Mouse (Mus musculus): ENCODE data around the gene Iscu.
"Not testable (repeated sequence)": the region's sequence is repeated elsewhere in the genome, so short reads cannot be mapped to it uniquely, and the experiment has no call there.

The Iscu gene

GRCm38 (mm10) chr5:113788645-113789044 is 16.1 kb downstream of the Iscu start:
- no peak for DNase-seq (ENCODE audit: low read depth)

- no peak for DNase-seq (ENCODE audit: low read depth)
Observed at GRCm38 (mm10) chr5:113789075-113789788, 16.7 kb downstream of the Iscu start.

DNA sequence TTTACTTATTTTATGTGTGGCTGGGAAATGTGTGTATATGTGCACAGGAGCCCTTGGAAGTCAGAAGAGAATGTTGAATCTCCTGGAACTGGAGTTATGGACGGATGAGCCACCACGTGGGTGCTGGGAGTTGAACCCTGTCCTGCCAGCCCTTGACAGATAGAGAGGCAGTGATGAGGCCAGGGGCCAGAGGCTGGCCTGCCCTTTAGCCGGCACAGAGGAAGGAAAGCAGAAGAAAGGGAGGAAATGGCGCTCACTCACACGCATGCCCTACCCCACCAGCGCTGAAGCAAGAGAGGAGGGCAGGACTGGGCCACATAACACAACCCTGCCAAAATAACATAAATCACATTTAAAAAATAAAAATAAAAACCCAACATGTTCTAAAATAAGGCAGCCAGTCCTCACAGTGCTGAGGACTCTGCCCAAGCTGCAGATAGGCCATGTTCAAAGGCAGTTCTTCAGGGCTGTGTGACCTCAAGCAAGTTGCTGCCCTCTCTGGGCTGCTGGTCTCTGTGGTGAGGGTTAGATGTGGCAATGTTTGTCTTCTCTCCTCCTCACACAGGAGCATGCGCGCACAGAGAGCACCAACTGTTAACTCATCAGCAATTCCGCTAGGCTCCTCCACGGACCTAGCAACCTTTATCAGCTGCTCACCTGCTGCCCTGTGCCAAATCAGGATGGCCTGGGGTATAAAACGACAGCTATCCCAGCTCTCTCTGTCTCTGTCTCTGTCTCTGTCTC is 18.1 kb downstream of the Iscu start:
- no peak for DNase-seq (ENCODE audit: low read depth)

- DNase-seq (ENCODE audit: low read depth), result no peak
Observed at GRCm38 (mm10) chr5:113791197-113792095, 18.9 kb downstream of the Iscu start.

DNA sequence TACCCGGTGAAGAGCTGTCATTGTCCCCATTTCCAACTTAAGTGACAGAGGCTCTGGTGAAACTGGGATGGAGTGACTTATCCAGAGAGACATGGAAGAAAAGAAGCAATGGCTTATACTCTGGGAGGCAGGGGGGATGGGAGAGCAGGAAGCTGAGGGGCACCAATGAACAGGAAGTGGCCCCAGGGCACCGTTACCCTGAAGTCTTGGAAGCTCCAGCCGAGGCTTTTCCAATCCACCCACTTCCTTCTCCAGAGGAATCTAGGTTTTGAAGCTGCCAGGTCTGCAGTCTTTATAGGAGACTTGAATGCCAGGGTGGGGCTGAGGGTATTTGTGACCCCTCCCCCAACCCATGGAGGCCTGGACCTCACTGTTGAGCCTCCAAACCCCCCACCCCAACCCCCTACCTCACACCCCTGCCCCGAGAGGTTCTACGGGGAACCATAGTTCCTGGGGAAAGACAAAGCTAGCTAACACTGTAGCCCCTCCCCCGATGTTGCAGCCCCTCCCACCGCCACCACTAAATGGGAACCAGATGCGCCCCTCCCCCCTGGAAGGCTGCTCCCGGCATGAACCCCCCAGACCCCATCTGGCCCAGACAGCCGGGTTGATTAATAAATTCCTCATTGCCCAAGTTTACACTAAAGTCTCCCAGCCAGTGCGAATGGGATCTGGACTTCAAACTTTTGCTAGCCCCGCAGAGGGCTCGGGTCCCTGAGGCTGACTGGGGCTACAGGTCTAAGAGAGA is 24.0 kb downstream of the Iscu start:
- DNase-seq (ENCODE audit: low read depth), result no peak

DNA sequence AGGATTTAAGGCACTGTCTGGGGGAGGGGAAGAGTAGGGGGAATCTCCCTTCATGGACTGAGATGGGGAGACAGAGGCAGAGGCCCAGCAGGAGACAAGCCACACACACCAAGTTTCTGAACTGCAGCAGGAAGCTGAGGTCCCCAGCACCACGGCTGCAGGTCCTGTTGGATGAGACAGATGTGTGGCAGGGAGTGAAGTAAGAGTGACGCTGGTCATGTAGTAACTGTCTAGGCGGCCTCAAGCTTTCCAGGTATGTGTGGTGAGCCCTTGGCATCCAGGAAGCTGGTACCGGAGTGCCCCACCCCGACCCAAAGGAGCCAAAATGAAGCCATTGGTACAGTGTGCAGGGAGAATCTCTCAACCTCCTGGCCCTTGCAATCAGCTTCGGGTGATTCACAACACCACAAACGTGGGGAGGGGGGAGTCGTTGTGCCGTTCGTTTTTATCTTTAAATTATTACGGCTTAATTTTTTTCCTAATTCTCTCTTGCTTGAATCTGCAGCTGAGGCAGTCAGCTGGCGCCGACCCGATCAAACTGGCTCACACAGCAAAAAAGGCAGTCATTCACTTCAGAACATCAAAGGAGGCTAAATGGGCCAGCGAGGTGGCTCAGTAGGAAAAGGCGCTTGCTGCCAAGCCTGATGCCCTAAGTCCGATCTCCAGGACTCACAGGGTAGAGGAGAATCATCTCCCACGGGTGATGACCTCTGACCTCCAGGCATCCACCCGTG is 24.8 kb downstream of the Iscu start:
- no peak for DNase-seq (ENCODE audit: low read depth)

- DNase-seq (ENCODE audit: low read depth), result no peak
Observed at GRCm38 (mm10) chr5:113798525-113798924, 26.0 kb downstream of the Iscu start.

GRCm38 (mm10) chr5:113799691-113800090 is 27.1 kb downstream of the Iscu start:
- DNase-seq (ENCODE audit: low read depth), result no peak

GRCm38 (mm10) chr5:113800280-113800679 is 27.7 kb downstream of the Iscu start, which contains the start of gene Tmem119:
Gene Tmem119, minus strand, starts transcription at chr5:113800516.
- no peak for DNase-seq (ENCODE audit: low read depth)

DNA sequence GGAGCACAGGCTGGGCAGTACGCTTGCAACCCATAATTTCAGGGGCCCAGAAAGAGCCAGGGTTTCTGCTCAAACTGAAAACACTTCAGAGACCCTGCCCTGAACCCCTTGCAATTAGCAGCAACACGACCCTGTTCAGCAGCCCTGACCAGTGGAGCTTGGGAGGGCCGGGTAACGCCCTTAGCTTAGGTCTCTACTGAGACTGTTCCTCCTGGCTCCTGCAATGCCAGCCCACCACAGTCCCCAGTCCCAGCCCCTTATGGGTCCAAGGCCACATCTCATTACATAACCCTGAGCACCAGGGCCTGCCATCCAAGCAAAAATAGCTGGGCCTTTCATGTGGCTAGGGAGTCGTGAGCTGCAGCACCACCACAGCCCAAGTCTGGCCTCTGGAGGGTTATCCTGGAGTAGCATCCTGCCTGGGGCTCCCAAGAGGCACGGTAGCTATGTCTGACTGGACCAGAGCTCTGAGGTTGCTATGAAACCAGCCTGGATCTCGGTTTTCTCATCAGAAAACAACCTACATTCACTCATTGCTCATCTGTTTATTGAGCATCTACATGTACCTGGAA is 31.9 kb downstream of the Iscu start:
- no peak for DNase-seq (ENCODE audit: low read depth)

DNA sequence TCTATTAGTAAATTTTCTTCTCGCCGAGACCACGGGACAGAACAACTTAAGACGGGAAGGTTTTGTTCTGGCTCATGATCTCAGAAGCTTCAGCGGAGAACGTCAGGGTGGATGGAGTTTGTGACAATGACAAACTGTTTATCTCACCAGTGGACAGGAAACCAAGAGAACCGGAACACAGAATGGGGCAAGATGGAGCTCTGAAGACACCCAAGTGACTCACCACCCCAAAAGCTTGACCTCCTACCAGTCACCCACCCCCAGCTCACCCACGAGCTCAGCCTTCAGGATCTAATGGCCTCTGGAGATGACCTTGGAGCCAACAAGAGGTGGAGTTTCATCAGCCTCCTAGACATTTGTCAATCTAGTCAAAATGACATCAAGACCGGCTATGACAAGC is 32.8 kb downstream of the Iscu start:
- DNase-seq (ENCODE audit: low read depth), result no peak

- no peak for DNase-seq (ENCODE audit: low read depth)
Observed at GRCm38 (mm10) chr5:113806414-113806813, 33.9 kb downstream of the Iscu start.

- DNase-seq (ENCODE audit: low read depth), result no peak
Observed at GRCm38 (mm10) chr5:113807712-113808111, 35.2 kb downstream of the Iscu start.

DNA sequence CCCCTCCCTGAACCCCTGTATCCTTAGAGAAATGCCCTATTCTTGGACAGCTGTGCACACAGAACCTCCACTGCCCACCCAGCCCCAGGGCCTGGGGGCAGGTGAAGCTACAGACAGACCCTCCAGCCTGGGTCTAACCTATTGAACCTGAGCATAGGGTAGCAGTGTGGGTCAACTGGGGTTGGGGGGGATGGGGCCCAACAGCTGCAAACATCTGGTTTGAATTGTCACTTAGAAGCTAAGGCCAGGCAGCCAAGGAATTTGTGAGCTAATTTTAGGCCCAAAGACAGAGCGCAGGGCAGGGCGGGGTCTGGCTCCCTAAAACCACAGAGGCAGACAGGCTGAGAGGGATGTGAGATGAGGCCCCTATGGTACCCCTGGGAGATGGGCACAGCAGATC is 35.6 kb downstream of the Iscu start:
- no peak for DNase-seq (ENCODE audit: low read depth)

- DNase-seq (ENCODE audit: low read depth), result no peak
Observed at GRCm38 (mm10) chr5:113810111-113810510, 37.6 kb downstream of the Iscu start.

DNA sequence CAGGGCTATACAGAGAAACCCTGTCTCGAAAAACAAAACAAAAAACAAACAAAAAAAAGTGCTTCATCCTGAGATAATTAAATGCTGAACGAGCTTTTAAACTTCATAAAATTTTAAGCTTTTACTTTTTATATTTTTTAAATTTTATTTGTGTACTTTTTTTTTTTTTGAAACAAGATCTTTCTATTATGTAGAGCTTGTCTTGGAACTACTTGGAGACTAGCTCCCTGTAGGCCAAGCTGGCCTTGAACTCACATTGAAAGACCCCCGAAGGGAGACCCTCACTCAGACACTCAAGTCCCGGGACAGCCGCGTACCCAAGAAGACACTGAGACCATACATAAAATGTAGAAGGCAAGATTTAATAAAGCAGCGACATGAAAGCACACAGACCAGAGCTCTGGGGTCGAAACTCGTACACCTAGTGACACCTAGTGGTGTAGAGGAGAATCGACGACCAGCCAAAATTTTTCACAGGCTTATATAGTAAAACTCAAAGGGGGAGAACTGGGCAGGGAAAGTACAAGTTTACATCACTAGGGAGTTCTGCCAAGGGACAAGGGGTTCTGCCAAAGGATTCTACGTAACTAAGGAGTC is 39.4 kb downstream of the Iscu start:
- DNase-seq (ENCODE audit: low read depth), result not testable (repeated sequence)

DNA sequence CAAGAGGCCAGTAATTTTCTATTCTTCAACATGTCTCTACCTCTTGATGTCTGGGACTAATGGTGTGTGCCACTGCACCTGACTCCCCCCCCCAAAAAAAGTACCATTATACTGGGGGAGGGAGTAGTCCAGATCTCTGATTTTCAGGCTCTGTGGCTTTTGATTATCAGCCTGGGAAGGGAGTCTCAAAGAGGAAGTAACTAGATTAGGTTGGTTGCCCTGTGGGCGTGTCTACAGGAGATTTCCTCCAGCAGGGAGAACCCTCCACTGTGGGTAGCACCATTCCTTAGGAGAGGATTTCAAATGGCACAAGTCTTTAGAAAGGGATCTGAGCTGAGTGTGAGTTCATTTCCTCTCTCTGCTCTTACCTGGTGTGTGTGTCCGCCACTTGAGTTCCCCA is 40.1 kb downstream of the Iscu start:
- no peak for DNase-seq (ENCODE audit: low read depth)

- no peak for DNase-seq (ENCODE audit: low read depth)
Observed at GRCm38 (mm10) chr5:113813608-113814007, 41.1 kb downstream of the Iscu start.

DNA sequence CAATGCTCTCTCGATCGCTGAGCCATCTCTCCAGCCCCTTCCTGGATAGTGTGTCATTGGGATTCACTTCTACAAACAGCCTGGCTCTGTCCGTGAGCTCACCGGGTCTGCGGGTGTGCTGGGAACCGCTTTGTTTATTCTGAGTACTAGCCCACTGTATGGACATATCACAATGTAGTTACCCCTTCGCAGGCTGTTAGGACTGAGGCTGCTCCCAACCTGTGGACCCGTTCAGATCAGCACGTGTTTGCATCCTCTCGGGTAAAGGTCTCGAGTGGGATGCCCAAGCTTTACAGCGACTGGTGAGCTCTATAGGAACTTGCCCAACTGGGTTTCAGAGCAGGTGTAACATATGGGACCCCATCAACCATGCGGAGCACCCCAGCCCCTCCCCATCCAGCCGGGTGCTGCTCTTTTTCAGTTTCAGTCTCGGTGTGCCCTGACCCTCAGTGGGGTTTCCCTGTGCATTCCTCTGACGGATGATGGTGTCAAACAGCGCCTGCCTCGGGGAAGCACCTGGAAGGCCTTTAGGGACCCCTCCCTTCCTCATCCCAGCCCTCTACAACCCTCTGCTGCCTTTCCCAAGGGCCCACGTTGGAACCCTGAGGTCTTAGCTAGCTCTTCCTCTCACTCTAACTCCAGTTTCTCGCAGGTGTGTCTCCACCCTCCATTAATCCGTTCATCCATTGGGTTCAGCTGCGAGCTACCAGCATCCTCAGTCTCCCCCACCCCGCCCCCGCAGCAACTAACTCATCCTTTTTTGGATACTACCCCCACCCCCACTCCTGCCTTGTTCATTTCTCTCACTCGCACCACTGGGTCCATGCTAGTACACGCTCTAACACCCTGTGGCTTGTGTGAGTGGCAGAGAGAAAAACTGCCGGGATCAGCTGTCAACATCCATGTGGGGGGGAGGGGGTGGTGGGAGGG is 41.8 kb downstream of the Iscu start:
- DNase-seq (ENCODE audit: low read depth), result no peak

Data from c-Kit-positive CD71-negative TER-119-negative erythroid progenitor cells, embryonic 14.5 days (primary cell).